Mouse (Mus musculus): ENCODE results near the gene Nr1h2. TPM values are rescaled to one million over a fixed set of nuclear protein-coding genes. Genes with fewer than 3 reads are reported as not detected.

The Nr1h2 gene
- polyA plus RNA-seq, 1 experiment from 2014 or later = 76.8 TPM

DNA sequence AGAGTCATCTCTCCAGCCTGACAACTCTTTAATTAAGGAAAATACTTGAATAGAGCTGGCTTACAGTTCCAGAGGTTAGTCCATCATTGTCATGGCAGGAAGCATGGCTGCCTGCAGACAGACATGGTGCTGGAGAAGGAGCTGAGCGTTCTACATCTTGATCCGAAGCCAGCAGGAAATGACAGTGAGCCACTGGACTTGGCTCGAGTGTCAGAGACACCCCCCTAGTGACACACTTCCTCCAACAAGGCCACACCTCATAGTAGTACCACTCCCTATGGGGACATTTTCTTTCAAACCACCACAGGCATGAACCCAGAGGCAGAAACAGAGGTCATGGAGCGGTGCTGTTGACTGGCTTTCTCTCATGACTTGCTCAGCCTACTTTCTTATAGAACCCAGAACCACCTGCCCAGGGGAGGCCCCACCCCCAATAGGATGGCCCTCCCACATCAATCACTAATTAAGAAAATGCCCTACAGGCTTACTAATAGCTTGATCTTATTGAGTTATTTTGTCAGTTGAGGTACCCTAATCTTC is 30.6 kb upstream of the Nr1h2 start:
- H3K27me3 ChIP-seq = peaks cover 64% of the 10 kb centered on the region
- no peak overlapping the region for H3K4me3 ChIP-seq (replicated peaks)
- H3K9ac ChIP-seq = no peak overlapping the region
- H3K9me3 ChIP-seq (replicated peaks) = no peaks in the 10 kb centered on the region
- peaks cover 24% of the 10 kb centered on the region for H3K4me1 ChIP-seq
- ATAC-seq (replicated peaks; ENCODE audit: low FRiP score) = no peak
- H3K4me2 ChIP-seq = no peak overlapping the region
- H3K27ac ChIP-seq = no peak overlapping the region
- WGBS = 78% methylated on average over 4 of the region's 4 CpGs
- no peaks in the 10 kb centered on the region for H3K36me3 ChIP-seq

DNA sequence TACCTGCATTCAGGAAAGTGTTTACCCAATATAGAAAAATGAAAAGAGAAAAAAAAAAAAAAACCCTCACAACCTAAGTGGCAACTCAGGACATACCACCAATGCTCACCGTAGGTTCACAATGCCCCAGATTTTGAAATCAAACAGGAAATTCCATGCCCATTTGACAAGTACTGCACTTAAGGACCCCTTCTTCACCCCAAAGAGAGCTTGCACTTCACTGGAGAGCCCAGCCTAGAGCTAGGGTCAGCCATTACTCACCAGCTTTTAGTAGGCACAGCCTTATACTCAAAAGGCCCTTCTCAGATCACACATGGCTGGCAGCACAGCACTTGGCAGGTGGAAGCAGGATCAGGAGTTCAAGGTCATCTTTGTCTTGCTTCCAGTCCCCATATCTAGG is 29.4 kb upstream of the Nr1h2 start:
- Histone ChIP-seq H3K27ac (no peak overlapping the region), H3K9ac (no peak overlapping the region), H3K9me3 (replicated peaks) (no peaks in the 10 kb centered on the region), H3K4me3 (replicated peaks) (no peak overlapping the region), H3K27me3 (peaks cover 53% of the 10 kb centered on the region), H3K4me2 (no peak overlapping the region), H3K4me1 (peaks cover 12% of the 10 kb centered on the region), H3K36me3 (no peaks in the 10 kb centered on the region)
- WGBS = 93% methylated on average over 1 of the region's 1 CpGs
- ATAC-seq (replicated peaks; ENCODE audit: low FRiP score) = no peak

DNA sequence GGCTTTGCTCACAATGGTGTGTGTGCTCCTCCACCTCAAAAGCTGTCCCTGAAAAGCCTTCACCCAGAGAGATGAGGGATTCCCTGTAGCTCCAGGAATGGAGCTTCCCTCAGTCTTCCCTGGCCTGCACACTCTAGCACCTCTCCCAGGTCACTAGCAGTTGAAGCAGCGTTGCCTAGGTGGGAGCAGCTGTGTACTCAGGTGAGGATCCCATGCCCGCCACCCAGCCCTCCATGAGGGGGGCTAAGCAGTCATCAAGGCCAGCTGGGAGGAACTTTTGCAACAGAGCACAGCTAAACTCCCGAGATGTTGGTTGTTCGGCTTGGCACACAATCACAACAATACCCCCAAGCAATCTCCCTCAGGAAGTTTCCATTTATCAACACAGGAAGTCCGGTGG is 29.0 kb upstream of the Nr1h2 start:
- ATAC-seq (replicated peaks; ENCODE audit: low FRiP score) = no peak
- WGBS = 77% methylated on average over 5 of the region's 5 CpGs
- H3K27ac ChIP-seq = no peak overlapping the region
- H3K27me3 ChIP-seq = peaks cover 48% of the 10 kb centered on the region
- peaks cover 11% of the 10 kb centered on the region for H3K4me1 ChIP-seq
- no peaks in the 10 kb centered on the region for H3K9me3 ChIP-seq (replicated peaks)
- H3K4me2 ChIP-seq = no peak overlapping the region
- H3K4me3 ChIP-seq (replicated peaks) = no peak overlapping the region
- no peaks in the 10 kb centered on the region for H3K36me3 ChIP-seq
- no peak overlapping the region for H3K9ac ChIP-seq

DNA sequence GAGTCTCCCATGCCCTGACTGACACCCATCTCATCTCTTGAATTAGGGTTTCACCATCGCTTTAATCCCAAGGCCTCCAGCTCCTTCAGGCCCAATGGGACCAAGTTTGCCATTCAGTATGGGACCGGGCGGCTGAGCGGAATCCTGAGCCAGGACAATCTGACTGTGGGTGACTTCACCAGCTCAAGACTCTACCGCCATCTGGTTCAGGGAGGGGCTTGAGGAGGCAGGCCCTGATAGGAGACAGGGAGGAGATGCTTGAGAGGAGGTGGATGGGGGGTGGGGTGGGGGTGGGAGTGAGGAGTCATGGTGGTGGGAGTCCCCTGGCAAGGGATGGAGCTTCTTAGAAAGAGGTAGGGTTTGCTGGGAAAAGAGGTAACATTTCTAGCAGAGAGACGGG is 27.9 kb upstream of the Nr1h2 start:
- Histone ChIP-seq H3K4me2 (no peak overlapping the region), H3K4me3 (replicated peaks) (no peak overlapping the region), H3K27me3 (peaks cover 37% of the 10 kb centered on the region), H3K27ac (no peak overlapping the region), H3K36me3 (no peaks in the 10 kb centered on the region), H3K4me1 (peaks cover 3% of the 10 kb centered on the region), H3K9me3 (replicated peaks) (no peaks in the 10 kb centered on the region), H3K9ac (no peak overlapping the region)
- no peak for ATAC-seq (replicated peaks; ENCODE audit: low FRiP score)
- 79% methylated on average over 6 of the region's 6 CpGs for WGBS

- Histone ChIP-seq H3K27me3 (0 out of 2 replicates have a peak, but pooled peaks cover 9% of the 10 kb centered on the region), H3K27ac (no peak overlapping the region), H3K4me1 (peaks cover 4% of the 10 kb centered on the region; the same call in 1 of the 2 replicates), H3K4me2 (no peak overlapping the region), H3K36me3 (no peaks in the 10 kb centered on the region), H3K9me3 (replicated peaks) (no peaks in the 10 kb centered on the region), H3K4me3 (replicated peaks) (no peak overlapping the region), H3K9ac (no peak overlapping the region)
- no peak for ATAC-seq (replicated peaks; ENCODE audit: low FRiP score)
- 50% methylated on average over 5 of the region's 5 CpGs for WGBS
Observed at GRCm38 (mm10) chr7:44576333-44576844, 22.6 kb upstream of the Nr1h2 start.

DNA sequence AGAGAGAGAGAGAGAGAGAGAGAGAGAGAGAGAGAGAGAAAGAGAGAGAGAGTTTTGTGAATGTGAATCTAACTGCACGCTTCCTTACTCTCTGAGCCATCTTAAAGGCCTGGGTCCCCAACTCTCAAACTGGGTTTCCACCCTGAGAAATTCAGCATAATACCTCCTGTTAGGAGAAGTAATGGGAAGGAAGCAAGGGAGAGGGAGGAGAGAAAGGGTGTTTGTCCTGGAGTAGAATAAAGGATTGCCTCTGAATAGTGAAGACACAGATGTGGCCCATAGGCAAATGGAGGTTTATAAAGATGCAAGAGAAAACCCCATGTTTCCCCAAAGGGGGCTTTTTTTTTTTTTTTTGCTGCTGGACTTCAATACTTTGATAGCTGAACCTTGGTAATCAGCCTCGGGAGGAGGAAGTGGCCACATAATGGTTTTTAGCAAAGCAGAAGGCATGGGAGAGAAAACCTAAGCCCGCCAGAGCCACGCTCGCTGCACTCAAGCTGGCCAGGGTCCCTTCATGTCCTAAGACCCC is 19.3 kb upstream of the Nr1h2 start:
- Histone ChIP-seq H3K27ac (no peak overlapping the region), H3K9ac (no peak overlapping the region), H3K36me3 (no peaks in the 10 kb centered on the region), H3K4me2 (0 out of 2 replicates have a peak overlapping the region, but pooled peaks have one; percentile 0), H3K4me1 (peaks cover 4% of the 10 kb centered on the region; the same call in 1 of the 2 replicates), H3K4me3 (replicated peaks) (no peak overlapping the region), H3K27me3 (peaks cover 10% of the 10 kb centered on the region), H3K9me3 (replicated peaks) (no peaks in the 10 kb centered on the region)
- no peak for ATAC-seq (replicated peaks; ENCODE audit: low FRiP score)
- 73% methylated on average over 5 of the region's 5 CpGs for WGBS

- Histone ChIP-seq H3K4me2 (0 out of 2 replicates have a peak within 1 kb of the TSS, but pooled peaks have one; percentile 0), H3K36me3 (no peaks in the 10 kb centered on the region), H3K9me3 (replicated peaks) (no peaks in the 10 kb centered on the region), H3K4me3 (replicated peaks) (no peak within 1 kb of the TSS), H3K9ac (no peak within 1 kb of the TSS), H3K4me1 (peaks cover 4% of the 10 kb centered on the region; the same call in 1 of the 2 replicates), H3K27me3 (peaks cover 10% of the 10 kb centered on the region), H3K27ac (0 out of 2 replicates have a peak within 1 kb of the TSS, but pooled peaks have one; percentile 15)
- 34% methylated on average over 7 of the region's 7 CpGs for WGBS
- peak; percentile 84 for ATAC-seq (replicated peaks; ENCODE audit: low FRiP score)
Observed at GRCm38 (mm10) chr7:44572213-44572701, 18.5 kb upstream of the Nr1h2 start, which contains the start of gene Napsa. TSS of gene Napsa (plus strand) at chr7:44572380.

GRCm38 (mm10) chr7:44571811-44572210 is 18.1 kb upstream of the Nr1h2 start:
- Histone ChIP-seq H3K36me3 (no peaks in the 10 kb centered on the region), H3K27ac (0 out of 2 replicates have a peak overlapping the region, but pooled peaks have one; percentile 15)
- ATAC-seq (replicated peaks; ENCODE audit: low FRiP score) = no peak

GRCm38 (mm10) chr7:44570989-44571388 is 17.2 kb upstream of the Nr1h2 start:
- peaks cover 10% of the 10 kb centered on the region for H3K27me3 ChIP-seq
- no peak overlapping the region for H3K4me3 ChIP-seq (replicated peaks)
- H3K4me2 ChIP-seq = no peak overlapping the region
- H3K36me3 ChIP-seq = no peaks in the 10 kb centered on the region
- H3K9ac ChIP-seq = no peak overlapping the region
- H3K4me1 ChIP-seq = peaks cover 4% of the 10 kb centered on the region; the same call in 1 of the 2 replicates
- H3K27ac ChIP-seq = 0 out of 2 replicates have a peak overlapping the region, but pooled peaks have one; percentile 15
- ATAC-seq (replicated peaks; ENCODE audit: low FRiP score) = no peak
- no peaks in the 10 kb centered on the region for H3K9me3 ChIP-seq (replicated peaks)
- WGBS = 87% methylated on average over 6 of the region's 6 CpGs

More at GRCm38 (mm10) chr7:44571811-44572210, 18.1 kb upstream of the Nr1h2 start:
- H3K4me1 ChIP-seq = peaks cover 4% of the 10 kb centered on the region; the same call in 1 of the 2 replicates
- no peak overlapping the region for H3K9ac ChIP-seq
- H3K27me3 ChIP-seq = peaks cover 10% of the 10 kb centered on the region
- no peaks in the 10 kb centered on the region for H3K9me3 ChIP-seq (replicated peaks)
- 37% methylated on average over 4 of the region's 4 CpGs for WGBS
- no peak overlapping the region for H3K4me2 ChIP-seq
- H3K4me3 ChIP-seq (replicated peaks) = no peak overlapping the region

DNA sequence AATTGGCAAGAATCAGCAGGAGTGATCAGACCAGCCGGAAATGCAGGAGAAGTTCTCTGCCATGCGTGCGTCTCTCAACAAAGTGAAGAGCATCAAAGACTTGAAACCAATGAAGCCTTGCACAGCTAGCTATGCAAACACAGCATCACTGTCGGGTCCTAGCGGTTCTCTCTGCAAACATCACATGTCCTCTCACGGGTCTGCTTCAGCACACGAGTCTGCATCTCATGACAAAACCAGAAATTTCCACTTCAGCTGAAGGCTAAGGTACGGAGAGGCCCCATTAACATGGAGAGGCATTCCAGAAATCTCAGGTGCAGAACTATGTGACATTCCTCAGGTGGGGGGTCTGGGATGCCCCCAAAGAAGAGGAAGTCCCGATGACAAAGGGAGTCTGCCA is 15.1 kb upstream of the Nr1h2 start:
- Histone ChIP-seq H3K27me3 (peaks cover 10% of the 10 kb centered on the region), H3K4me3 (replicated peaks) (no peak overlapping the region), H3K4me2 (no peak overlapping the region), H3K4me1 (peaks cover 4% of the 10 kb centered on the region; the same call in 1 of the 2 replicates), H3K9ac (no peak overlapping the region), H3K27ac (no peak overlapping the region), H3K9me3 (replicated peaks) (no peaks in the 10 kb centered on the region), H3K36me3 (no peaks in the 10 kb centered on the region)
- ATAC-seq (replicated peaks; ENCODE audit: low FRiP score) = no peak
- 68% methylated on average over 9 of the region's 9 CpGs for WGBS

DNA sequence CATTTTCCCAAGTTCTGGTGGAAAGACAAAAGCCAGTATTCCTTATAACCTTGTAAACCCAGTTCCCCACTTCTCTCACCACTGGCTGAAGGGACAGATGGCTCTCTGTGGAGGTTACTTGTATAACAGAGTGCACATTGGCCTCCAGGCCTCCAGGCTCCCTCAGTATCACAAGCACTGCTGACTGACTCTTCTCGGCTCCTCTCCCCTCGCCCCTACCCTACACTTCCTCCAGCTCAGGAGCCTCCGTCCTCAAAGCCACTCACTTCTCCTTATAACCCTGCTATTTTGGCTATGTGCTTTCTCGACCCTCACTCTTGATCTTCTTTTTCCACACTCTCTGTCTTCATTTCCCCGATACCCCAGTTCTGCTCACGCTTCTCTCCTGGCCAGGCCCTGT is 11.7 kb upstream of the Nr1h2 start:
- no peak overlapping the region for H3K9ac ChIP-seq
- no peaks in the 10 kb centered on the region for H3K9me3 ChIP-seq (replicated peaks)
- no peaks in the 10 kb centered on the region for H3K4me1 ChIP-seq
- H3K27me3 ChIP-seq = peaks cover 14% of the 10 kb centered on the region
- no peak for ATAC-seq (replicated peaks; ENCODE audit: low FRiP score)
- no peak overlapping the region for H3K27ac ChIP-seq
- H3K4me3 ChIP-seq (replicated peaks) = no peak overlapping the region
- WGBS = 73% methylated on average over 6 of the region's 6 CpGs
- H3K36me3 ChIP-seq = no peaks in the 10 kb centered on the region
- H3K4me2 ChIP-seq = no peak overlapping the region

DNA sequence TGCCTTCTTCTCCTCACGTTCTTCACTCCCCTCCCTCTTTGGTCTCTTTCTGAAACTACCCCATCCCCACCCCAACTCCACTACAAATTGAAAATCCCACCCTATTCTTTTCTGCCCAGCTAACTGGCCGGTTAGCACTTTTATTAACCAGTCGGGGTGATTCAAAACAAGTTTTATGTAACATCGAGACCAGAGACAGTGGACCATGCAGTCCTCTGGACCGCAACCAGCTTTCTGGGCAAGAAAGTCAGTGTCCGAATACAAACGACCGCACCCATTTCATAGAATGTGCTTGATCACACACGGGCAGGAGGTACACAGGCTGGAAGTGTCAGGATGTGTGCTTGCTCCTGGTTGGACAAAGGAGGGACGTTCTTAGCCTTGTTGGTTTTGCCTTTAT is 10.7 kb upstream of the Nr1h2 start:
- 76% methylated on average over 10 of the region's 10 CpGs for WGBS
- Histone ChIP-seq H3K4me1 (no peaks in the 10 kb centered on the region), H3K4me2 (no peak overlapping the region), H3K4me3 (replicated peaks) (no peak overlapping the region), H3K36me3 (no peaks in the 10 kb centered on the region), H3K9ac (no peak overlapping the region), H3K27me3 (peaks cover 12% of the 10 kb centered on the region), H3K9me3 (replicated peaks) (no peaks in the 10 kb centered on the region), H3K27ac (no peak overlapping the region)
- no peak for ATAC-seq (replicated peaks; ENCODE audit: low FRiP score)
